10 mouse cellular contexts compared by ENCODE assay signal in the genomic region with DNA sequence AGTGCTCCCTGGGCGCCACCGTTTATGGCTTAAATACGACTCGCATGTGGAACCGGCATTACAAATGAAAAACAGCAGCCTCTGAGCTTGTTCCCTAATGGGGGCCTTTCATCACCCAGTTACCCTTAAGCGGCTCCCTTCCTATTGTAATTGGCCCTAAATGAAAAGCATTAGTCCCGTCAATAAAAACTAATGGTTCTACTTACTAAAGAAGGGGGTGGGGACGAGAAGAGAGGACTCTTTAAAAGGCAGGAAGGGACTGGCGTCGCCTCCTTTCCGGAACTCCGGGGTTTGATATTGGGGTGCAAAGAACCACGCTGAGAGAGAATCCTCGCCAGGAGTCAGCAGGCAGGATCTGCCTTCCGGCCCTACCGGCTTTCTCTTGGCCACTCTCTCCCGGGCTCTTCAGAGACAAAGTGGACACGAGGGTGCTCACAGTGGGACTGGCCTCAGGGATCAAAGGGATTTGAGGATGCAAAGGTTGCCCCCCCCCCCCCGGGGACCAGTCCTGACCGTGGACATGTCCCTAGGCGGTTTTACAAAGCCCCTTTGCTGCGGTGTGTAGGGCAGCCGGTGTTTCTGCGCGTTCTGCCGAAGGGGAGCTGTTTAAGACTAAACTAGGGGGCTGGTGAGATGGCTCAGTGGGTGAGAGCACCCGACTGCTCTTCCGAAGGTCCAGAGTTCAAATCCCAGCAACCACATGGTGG.
DNase-seq lines count a peak whose midpoint lies in the region; ATAC-seq lines count a peak whose summit lies in the region.
"Had no signal": no experiment of that assay in that cellular context is flagged by ENCODE, and none has a peak within 500 bp of the region (broad histone marks: within the 10 kb centered on the region; RNA-seq: fewer than 3 reads in every experiment).

No protein-coding gene starts in this region.

- H3K27ac ChIP-seq in heart, embryonic 16.5 days (ENCODE audit: low read length) = no peak overlapping the region
- no peak overlapping the region for H3K27ac ChIP-seq in embryonic facial prominence, embryonic 14.5 days (replicated peaks; ENCODE audit: low read depth, low read length)
- no peak overlapping the region for H3K27ac ChIP-seq in intestine, embryonic 15.5 days
- no peak overlapping the region for H3K27ac ChIP-seq in neural tube, embryonic 14.5 days (ENCODE audit: low read depth, low read length)

- H3K27me3 ChIP-seq in heart, embryonic 16.5 days (ENCODE audit: control insufficient read depth, insufficient read depth, low read length) = peaks cover 28% of the 10 kb centered on the region
- peaks cover 15% of the 10 kb centered on the region for H3K27me3 ChIP-seq in embryonic facial prominence, embryonic 14.5 days (replicated peaks; ENCODE audit: control insufficient read depth, insufficient read depth, low read length)
- peaks cover 18% of the 10 kb centered on the region for H3K27me3 ChIP-seq in intestine, embryonic 15.5 days (replicated peaks)
- no peaks in the 10 kb centered on the region for H3K27me3 ChIP-seq in neural tube, embryonic 14.5 days (ENCODE audit: control insufficient read depth, insufficient read depth, low read length)

- H3K4me1 ChIP-seq in heart, embryonic 16.5 days (ENCODE audit: control insufficient read depth, insufficient read depth, low read length) = no peaks in the 10 kb centered on the region
- peaks cover 10% of the 10 kb centered on the region; the same call in 1 of the 2 replicates for H3K4me1 ChIP-seq in embryonic facial prominence, embryonic 14.5 days (ENCODE audit: control insufficient read depth, insufficient read depth, low read length)
- H3K4me1 ChIP-seq in intestine, embryonic 15.5 days (replicated peaks) = no peaks in the 10 kb centered on the region
- H3K4me1 ChIP-seq in neural tube, embryonic 14.5 days (ENCODE audit: control insufficient read depth, insufficient read depth, low read length) = no peaks in the 10 kb centered on the region

- no peak for ATAC-seq in heart, embryonic 16.5 days (replicated peaks; ENCODE audit: extremely low read depth, insufficient read depth, low FRiP score)
- ATAC-seq in embryonic facial prominence, embryonic 14.5 days (ENCODE audit: low read depth) = peak; percentile 30; the same call in 1 of the 2 replicates
- no peak for ATAC-seq in intestine, embryonic 15.5 days
- ATAC-seq in neural tube, embryonic 14.5 days (ENCODE audit: low read depth) = peak; percentile 57
- ATAC-seq in granulocyte monocyte progenitor cell, adult 5-6 weeks (replicated peaks; ENCODE audit: poor library complexity, severe bottlenecking) = no peak

- H3K9me3 ChIP-seq in heart, embryonic 16.5 days (replicated peaks; ENCODE audit: control insufficient read depth, low read length) = 0 out of 2 replicates have a peak, but pooled peaks cover 3% of the 10 kb centered on the region
- no peaks in the 10 kb centered on the region for H3K9me3 ChIP-seq in embryonic facial prominence, embryonic 14.5 days (ENCODE audit: control insufficient read depth, low read length)
- H3K9me3 ChIP-seq in intestine, embryonic 15.5 days = no peaks in the 10 kb centered on the region
- no peaks in the 10 kb centered on the region; the same call in 1 of the 2 replicates for H3K9me3 ChIP-seq in neural tube, embryonic 14.5 days (ENCODE audit: control insufficient read depth, low read length)

- DNase-seq in heart, adult 18-20 months = no peak
- peak; percentile 47 for DNase-seq in embryonic facial prominence, embryonic 14.5 days (ENCODE audit: low spot score)
- DNase-seq in testis, postnatal 10 days (ENCODE audit: low spot score) = no peak
- no peak for DNase-seq in ovary, postnatal 14 days (ENCODE audit: low spot score)
- DNase-seq: kidney, adult 9 months; lung, postnatal 10 days had no signal

- H3K36me3 ChIP-seq in heart, embryonic 16.5 days (ENCODE audit: control insufficient read depth, insufficient read depth) = no peaks in the 10 kb centered on the region
- H3K36me3 ChIP-seq in embryonic facial prominence, embryonic 14.5 days (ENCODE audit: control insufficient read depth, insufficient read depth, low read length) = no peaks in the 10 kb centered on the region
- no peaks in the 10 kb centered on the region for H3K36me3 ChIP-seq in intestine, embryonic 15.5 days
- no peaks in the 10 kb centered on the region for H3K36me3 ChIP-seq in neural tube, embryonic 14.5 days (ENCODE audit: control insufficient read depth, insufficient read depth, low read length)

- no peak overlapping the region for H3K9ac ChIP-seq in heart, embryonic 16.5 days (ENCODE audit: low read length)
- H3K9ac ChIP-seq in embryonic facial prominence, embryonic 14.5 days (ENCODE audit: low read depth, low read length) = no peak overlapping the region; the same call in 1 of the 2 replicates
- no peak overlapping the region for H3K9ac ChIP-seq in intestine, embryonic 15.5 days
- no peak overlapping the region for H3K9ac ChIP-seq in neural tube, embryonic 14.5 days (replicated peaks; ENCODE audit: low read depth, low read length)

- H3K4me3 ChIP-seq in heart, embryonic 16.5 days (ENCODE audit: low read length) = peak overlapping the region; percentile 18
- H3K4me3 ChIP-seq in embryonic facial prominence, embryonic 14.5 days (ENCODE audit: low read depth, low read length) = peak overlapping the region; percentile 20
- H3K4me3 ChIP-seq in intestine, embryonic 15.5 days (replicated peaks) = no peak overlapping the region
- no peak overlapping the region for H3K4me3 ChIP-seq in neural tube, embryonic 14.5 days (ENCODE audit: low read depth, low read length)

- H3K4me2 ChIP-seq in heart, embryonic 16.5 days (ENCODE audit: low read depth, low read length) = peak overlapping the region; percentile 41; the same call in 1 of the 2 replicates
- H3K4me2 ChIP-seq in embryonic facial prominence, embryonic 14.5 days (ENCODE audit: low read depth, low read length) = peak overlapping the region; percentile 52
- peak overlapping the region; percentile 1 for H3K4me2 ChIP-seq in intestine, embryonic 15.5 days (replicated peaks)
- peak overlapping the region; percentile 31; the same call in 1 of the 2 replicates for H3K4me2 ChIP-seq in neural tube, embryonic 14.5 days (ENCODE audit: low read depth, low read length)

- 5% methylated on average over 28 of the region's 28 CpGs for WGBS in heart, embryonic 16.5 days
- WGBS in embryonic facial prominence, embryonic 14.5 days = 2% methylated on average over 27 of the region's 28 CpGs
- 4% methylated on average over 28 of the region's 28 CpGs for WGBS in intestine, embryonic 15.5 days
- WGBS in neural tube, embryonic 14.5 days = 2% methylated on average over 28 of the region's 28 CpGs

Comparison
In these comparisons a context has a peak if more than half of its experiments do, and no peak if none do; other contexts are left out.
1. ATAC-seq: peak in embryonic facial prominence, embryonic 14.5 days (single experiment) and neural tube, embryonic 14.5 days (single experiment); none in heart, embryonic 16.5 days (single experiment), intestine, embryonic 15.5 days (single experiment) and granulocyte monocyte progenitor cell, adult 5-6 weeks (single experiment).
2. H3K4me2 ChIP-seq: peak in every context shown above with its lines; median percentile 52 in embryonic facial prominence, embryonic 14.5 days; 41 in heart, embryonic 16.5 days; 31 in neural tube, embryonic 14.5 days; 1 in intestine, embryonic 15.5 days.
3. H3K4me3 ChIP-seq: peak in heart, embryonic 16.5 days (single experiment) and embryonic facial prominence, embryonic 14.5 days (single experiment); none in intestine, embryonic 15.5 days (single experiment) and neural tube, embryonic 14.5 days (single experiment).